ENCODE assay signal across 9 mouse cellular contexts in genomic region chr13:93144336-93145167, GRCm38 (mm10). TPM values are rescaled to one million over a fixed set of nuclear protein-coding genes. Genes with fewer than 3 reads are reported as not detected.
DNase-seq lines count a peak whose midpoint lies in the region; ATAC-seq lines count a peak whose summit lies in the region.
"Had no signal": no experiment of that assay in that cellular context is flagged by ENCODE, and none has a peak within 500 bp of the region (broad histone marks: within the 10 kb centered on the region; RNA-seq: fewer than 3 reads in every experiment).

TSS of gene Cmya5 (minus strand) at chr13:93144724.

- peak within 1 kb of the TSS; percentile 19 for H3K27ac ChIP-seq in forebrain, embryonic 13.5 days
- H3K27ac ChIP-seq in heart, embryonic 16.5 days (ENCODE audit: low read length), result peak within 1 kb of the TSS; percentile 95
- no peak within 1 kb of the TSS for H3K27ac ChIP-seq in liver, embryonic 12.5 days
- H3K27ac ChIP-seq in stomach, embryonic 15.5 days, result peak within 1 kb of the TSS; percentile 85

- peaks cover 13% of the 10 kb centered on the region for H3K36me3 ChIP-seq in forebrain, embryonic 13.5 days (ENCODE audit: poor library complexity, severe bottlenecking)
- H3K36me3 ChIP-seq in heart, embryonic 16.5 days (ENCODE audit: control insufficient read depth, insufficient read depth), result peaks cover 6% of the 10 kb centered on the region
- peaks cover 28% of the 10 kb centered on the region for H3K36me3 ChIP-seq in liver, embryonic 12.5 days
- peaks cover 3% of the 10 kb centered on the region; the same call in 1 of the 2 replicates for H3K36me3 ChIP-seq in stomach, embryonic 15.5 days

- H3K27me3 ChIP-seq in forebrain, embryonic 13.5 days, result no peaks in the 10 kb centered on the region
- no peaks in the 10 kb centered on the region for H3K27me3 ChIP-seq in heart, embryonic 16.5 days (ENCODE audit: control insufficient read depth, insufficient read depth, low read length)
- no peaks in the 10 kb centered on the region for H3K27me3 ChIP-seq in liver, embryonic 12.5 days (replicated peaks)
- no peaks in the 10 kb centered on the region for H3K27me3 ChIP-seq in stomach, embryonic 15.5 days (replicated peaks)

- DNase-seq in CD4-positive, CD25-positive, alpha-beta regulatory T cell, adult 2 months (ENCODE audit: low read depth, low spot score), result peak; percentile 57
- peak; percentile 72 for DNase-seq in cerebellum, adult 11-12 months
- DNase-seq in kidney, postnatal 25 days, result peak; percentile 95
- peak; percentile 50 for DNase-seq in naive thymus-derived CD4-positive, alpha-beta T cell, adult 2 months (ENCODE audit: low read depth)

- peak within 1 kb of the TSS; percentile 93 for H3K4me2 ChIP-seq in forebrain, embryonic 13.5 days
- peak within 1 kb of the TSS; percentile 81 for H3K4me2 ChIP-seq in heart, embryonic 16.5 days (ENCODE audit: low read depth, low read length)
- H3K4me2 ChIP-seq in liver, embryonic 12.5 days, result peak within 1 kb of the TSS; percentile 75
- H3K4me2 ChIP-seq in stomach, embryonic 15.5 days, result peak within 1 kb of the TSS; percentile 90

- H3K4me1 ChIP-seq in forebrain, embryonic 13.5 days, result peaks cover 14% of the 10 kb centered on the region
- H3K4me1 ChIP-seq in heart, embryonic 16.5 days (ENCODE audit: control insufficient read depth, insufficient read depth, low read length), result peaks cover 17% of the 10 kb centered on the region
- peaks cover 11% of the 10 kb centered on the region for H3K4me1 ChIP-seq in liver, embryonic 12.5 days
- peaks cover 6% of the 10 kb centered on the region; the same call in 1 of the 2 replicates for H3K4me1 ChIP-seq in stomach, embryonic 15.5 days

- H3K4me3 ChIP-seq in forebrain, embryonic 13.5 days, result peak within 1 kb of the TSS; percentile 46
- H3K4me3 ChIP-seq in heart, embryonic 16.5 days (ENCODE audit: low read length), result peak within 1 kb of the TSS; percentile 75
- H3K4me3 ChIP-seq in liver, embryonic 12.5 days, result peak within 1 kb of the TSS; percentile 44
- H3K4me3 ChIP-seq in stomach, embryonic 15.5 days (replicated peaks), result peak within 1 kb of the TSS; percentile 53

- no peaks in the 10 kb centered on the region for H3K9me3 ChIP-seq in forebrain, embryonic 13.5 days (replicated peaks)
- no peaks in the 10 kb centered on the region for H3K9me3 ChIP-seq in heart, embryonic 16.5 days (replicated peaks; ENCODE audit: control insufficient read depth, low read length)
- H3K9me3 ChIP-seq in liver, embryonic 12.5 days (replicated peaks), result no peaks in the 10 kb centered on the region
- H3K9me3 ChIP-seq in stomach, embryonic 15.5 days, result no peaks in the 10 kb centered on the region
- H3K9me3 ChIP-seq: G1E had no signal

- H3K9ac ChIP-seq in forebrain, embryonic 13.5 days, result peak within 1 kb of the TSS; percentile 72
- peak within 1 kb of the TSS; percentile 82 for H3K9ac ChIP-seq in heart, embryonic 16.5 days (ENCODE audit: low read length)
- peak within 1 kb of the TSS; percentile 51 for H3K9ac ChIP-seq in liver, embryonic 12.5 days
- H3K9ac ChIP-seq in stomach, embryonic 15.5 days, result peak within 1 kb of the TSS; percentile 25; the same call in 1 of the 2 replicates

- peak; percentile 87 for ATAC-seq in forebrain, embryonic 13.5 days
- ATAC-seq in heart, embryonic 16.5 days (replicated peaks; ENCODE audit: extremely low read depth, insufficient read depth, low FRiP score), result peak; percentile 93
- ATAC-seq in liver, embryonic 12.5 days, result peak; percentile 58; the same call in 1 of the 2 replicates
- peak; percentile 90 for ATAC-seq in stomach, embryonic 15.5 days (ENCODE audit: insufficient read depth, low FRiP score, low read depth)

- 2% methylated on average over 41 of the region's 45 CpGs for WGBS in forebrain, embryonic 13.5 days
- 4% methylated on average over 43 of the region's 45 CpGs for WGBS in heart, embryonic 16.5 days
- WGBS in liver, embryonic 12.5 days (ENCODE audit: insufficient replicate concordance), result 14% methylated on average over 45 of the region's 45 CpGs
- 1% methylated on average over 44 of the region's 45 CpGs for WGBS in stomach, embryonic 15.5 days

RNA-seq across cellular contexts. Expression of gene Cmya5, which starts in this region (rescaled TPM):
- 0.04 and 0.06 TPM in 2 replicates for polyA plus RNA-seq in forebrain, embryonic 13.5 days (2015; fragmentation: Nextera tagmentation; extraction: Ambion mirVana)
- polyA plus RNA-seq in heart, embryonic 16.5 days (2015; fragmentation: Nextera tagmentation; extraction: Ambion mirVana), result 5.5 and 5.9 TPM in 2 replicates
- polyA plus RNA-seq in liver, embryonic 12.5 days (2016; fragmentation: Nextera tagmentation; extraction: Ambion mirVana), result 0.01 TPM in 1 of 2 replicates, not detected in the other
- 0.13 and 0.14 TPM in 2 replicates for polyA plus RNA-seq in stomach, embryonic 15.5 days (2015; fragmentation: Nextera tagmentation; extraction: Ambion mirVana)
- polyA plus RNA-seq: G1E had no signal

Comparison
In these comparisons a context has a peak if more than half of its experiments do, and no peak if none do; other contexts are left out.
1. Peak in ATAC-seq, H3K4me3 ChIP-seq, H3K27ac ChIP-seq, H3K9ac ChIP-seq and H3K4me2 ChIP-seq in forebrain, embryonic 13.5 days; RNA of the gene not detected or under 1 TPM.
2. Peak in ATAC-seq, H3K4me3 ChIP-seq, H3K9ac ChIP-seq and H3K4me2 ChIP-seq in liver, embryonic 12.5 days; RNA of the gene not detected or under 1 TPM.
3. Peak in ATAC-seq, H3K4me3 ChIP-seq, H3K27ac ChIP-seq, H3K9ac ChIP-seq and H3K4me2 ChIP-seq in stomach, embryonic 15.5 days; RNA of the gene not detected or under 1 TPM.
4. H3K9ac ChIP-seq: peak in every context shown above with its lines; median percentile 82 in heart, embryonic 16.5 days; 72 in forebrain, embryonic 13.5 days; 51 in liver, embryonic 12.5 days; 25 in stomach, embryonic 15.5 days.